Mouse (Mus musculus) liver, embryonic 14.5 days (tissue): Measurements from ENCODE around the gene Cisd3. TPM values are rescaled to one million over a fixed set of nuclear protein-coding genes. Genes with fewer than 3 reads are reported as not detected.

Experiments used
- ATAC-seq: fragments of 200-750 bp; cut with Nextera tagmentation; 2 replicates; pipeline ENCODE4 v1.8.0; 2017; ENCODE audit warnings: moderate number of reproducible peaks, mild to moderate bottlenecking, moderate library complexity; ENCODE audit not compliant: insufficient read depth
- DNase-seq, 3 experiments: peaks; one replicate each; pipeline ENCODE4 v3.0.0-alpha.2; 2012 to 2013; ENCODE audit warnings: low read depth in 3 of 3, low spot score in 3 of 3
- H3K27ac ChIP-seq: fragments of 300-500 bp; sonication (generic); 2 replicates; pipeline ENCODE4 v1.5.1; 2014; ENCODE audit warnings: moderate library complexity, mild to moderate bottlenecking, control low read depth, inconsistent platforms
- H3K27me3 ChIP-seq: fragments of 300-500 bp; sonication (generic); 2 replicates; pipeline ENCODE4 v1.6.1; 2014; ENCODE audit warnings: mild to moderate bottlenecking, low read length, moderate library complexity; ENCODE audit not compliant: control insufficient read depth, insufficient read depth
- H3K36me3 ChIP-seq: fragments of 300-500 bp; sonication (generic); replicated peaks from 2 replicates; pipeline ENCODE4 v1.6.1; 2014; ENCODE audit warnings: low read depth; ENCODE audit not compliant: control insufficient read depth, insufficient read depth
- H3K4me1 ChIP-seq, 2 experiments: fragments of 200-500 bp in 1 of 2; fragments of 300-500 bp in 1 of 2; sonication (generic) in 1 of 2; replicated peaks; 2 replicates each; pipeline ENCODE4 v1.6.1; 2012 to 2014; ENCODE audit warnings: antibody characterized with exemption in 1 of 2, inconsistent platforms in 1 of 2, low read length in 1 of 2; ENCODE audit not compliant: control insufficient read depth in 2 of 2, insufficient read depth in 2 of 2
- H3K4me2 ChIP-seq: fragments of 300-500 bp; sonication (generic); 2 replicates; pipeline ENCODE4 v1.6.1; 2014; ENCODE audit warnings: low read depth, mild to moderate bottlenecking, control low read depth, moderate library complexity
- H3K4me3 ChIP-seq, 2 experiments: fragments of 200-500 bp in 1 of 2; fragments of 300-500 bp in 1 of 2; sonication (generic) in 1 of 2; 2 replicates each; pipeline ENCODE4 v1.5.1; 2012 to 2014; ENCODE audit warnings: low read depth in 2 of 2, low read length in 2 of 2, mild to moderate bottlenecking in 2 of 2, control low read depth in 1 of 2, inconsistent platforms in 1 of 2, moderate library complexity in 1 of 2; ENCODE audit not compliant: insufficient read depth in 1 of 2
- H3K9ac ChIP-seq: fragments of 300-500 bp; sonication (generic); replicated peaks from 2 replicates; pipeline ENCODE4 v1.6.1; 2014; ENCODE audit warnings: mild to moderate bottlenecking, control low read depth, moderate library complexity
- H3K9me3 ChIP-seq: fragments of 300-500 bp; sonication (generic); 2 replicates; pipeline ENCODE4 v1.6.1; 2016; ENCODE audit warnings: low read length, mixed read lengths; ENCODE audit not compliant: control insufficient read depth
- CTCF ChIP-seq: IDR thresholded peaks from 2 replicates; pipeline ENCODE4 v1.5.1; 2016; ENCODE audit warnings: antibody characterized with exemption, low read depth, control low read depth
- EP300 ChIP-seq: IDR thresholded peaks from 2 replicates; pipeline ENCODE4 v1.6.1; 2016; ENCODE audit warnings: antibody characterized with exemption, low read depth
- WGBS: fragments of 180-500 bp; shearing (Covaris S2); extraction: QIAGEN DNeasy Blood & Tissue Kit; methylation state at CpG from one replicate; pipeline ENCODE4 v1.1.7; 2014; ENCODE audit not compliant: insufficient replicate concordance; 5-methylcytosine and 5-hydroxymethylcytosine counted together
- polyA plus RNA-seq, 2 experiments: library from polyadenylated mRNA; depleted of rRNA in 1 of 2; stranded (reverse) in 1 of 2; unstranded in 1 of 2; fragments of >200 nt; fragmentation: Nextera tagmentation in 1 of 2; extraction: Ambion mirVana in 1 of 2; gene quantifications; 2 replicates each; pipeline versions ENCODE4 v1.2.1 to v1.2.3; 2012 to 2014

Cisd3 gene
- polyA plus RNA-seq, 2 experiments: 4.9 to 10.0 TPM

DNA sequence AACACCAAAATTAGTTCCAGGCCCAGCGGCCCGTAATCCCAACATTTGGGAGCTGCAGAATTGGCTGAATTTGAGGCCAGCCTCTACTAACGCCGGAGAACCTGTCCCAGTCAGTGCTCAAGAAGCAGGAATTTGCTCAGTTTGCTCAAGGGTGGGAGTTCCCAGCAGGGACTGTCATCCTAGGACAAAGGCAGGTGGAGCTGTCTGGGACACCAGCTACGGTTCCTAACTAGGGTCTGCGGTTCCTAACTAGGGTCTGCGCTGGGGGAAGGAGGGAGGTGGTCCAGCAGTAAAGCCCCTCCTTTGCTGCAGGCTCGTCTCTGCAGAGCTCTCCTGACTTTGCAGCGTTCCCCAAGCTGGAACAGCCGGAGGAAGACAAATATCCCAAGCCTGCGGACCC, 12.5 kb upstream of the Cisd3 start:
- WGBS: 74% methylated on average over 11 of the region's 11 CpGs
- DNase-seq (no peak), ATAC-seq (no peak)
- Histone ChIP-seq H3K9ac (no peak overlapping the region), H3K9me3 (no peaks in the 10 kb centered on the region), H3K27me3 (no peaks in the 10 kb centered on the region), H3K36me3 (no peaks in the 10 kb centered on the region), H3K27ac (no peak overlapping the region), H3K4me3 (no peak overlapping the region), H3K4me1 (no peaks in the 10 kb centered on the region; a peak in 1 of 4 replicates), H3K4me2 (no peak overlapping the region)
- TF ChIP-seq EP300 (no peak), CTCF (no peak)

DNA sequence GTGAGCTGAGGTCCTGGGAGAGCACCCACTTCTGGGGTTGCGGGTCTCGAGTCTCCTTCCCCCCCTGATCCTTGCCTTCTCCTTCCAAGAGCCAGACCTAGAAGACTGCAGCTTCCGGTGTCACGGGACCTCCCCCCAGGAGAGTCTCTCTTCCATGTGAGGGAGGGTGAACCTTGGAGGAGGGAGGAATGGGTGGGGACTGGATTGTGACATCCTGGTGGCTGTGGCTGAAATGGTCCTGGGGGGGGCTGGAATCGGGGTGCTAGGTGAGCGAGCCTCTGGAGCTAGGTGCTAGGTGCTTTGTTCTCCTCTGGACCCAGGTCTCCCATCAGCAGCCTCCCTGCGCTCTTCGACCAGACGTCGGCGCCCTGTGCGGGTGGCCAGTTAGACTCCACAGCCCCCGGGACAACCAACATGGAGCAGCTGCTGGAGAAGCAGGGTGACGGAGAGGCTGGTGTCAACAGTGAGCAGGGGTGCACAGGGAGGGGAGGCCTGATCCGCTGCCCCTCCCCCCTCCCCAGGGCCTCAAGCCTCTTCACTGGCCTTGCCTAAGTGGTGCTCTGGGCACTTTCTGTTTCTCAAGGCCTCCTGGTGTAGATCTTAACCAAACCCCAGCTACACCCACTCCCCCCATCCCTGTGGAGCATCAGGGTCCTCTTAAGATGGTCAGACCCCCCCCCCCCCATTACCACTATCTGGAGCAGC, 9.4 kb upstream of the Cisd3 start:
- WGBS: 75% methylated on average over 15 of the region's 15 CpGs
- no peak overlapping the region for H3K9ac ChIP-seq
- no peaks in the 10 kb centered on the region for H3K27me3 ChIP-seq
- no peak for TF ChIP-seq CTCF
- no peak for TF ChIP-seq EP300
- H3K36me3 ChIP-seq: no peaks in the 10 kb centered on the region
- H3K4me1 ChIP-seq: no peaks in the 10 kb centered on the region
- no peak overlapping the region for H3K27ac ChIP-seq
- no peaks in the 10 kb centered on the region for H3K9me3 ChIP-seq
- H3K4me2 ChIP-seq: no peak overlapping the region
- no peak for DNase-seq
- no peak overlapping the region for H3K4me3 ChIP-seq
- no peak for ATAC-seq

DNA sequence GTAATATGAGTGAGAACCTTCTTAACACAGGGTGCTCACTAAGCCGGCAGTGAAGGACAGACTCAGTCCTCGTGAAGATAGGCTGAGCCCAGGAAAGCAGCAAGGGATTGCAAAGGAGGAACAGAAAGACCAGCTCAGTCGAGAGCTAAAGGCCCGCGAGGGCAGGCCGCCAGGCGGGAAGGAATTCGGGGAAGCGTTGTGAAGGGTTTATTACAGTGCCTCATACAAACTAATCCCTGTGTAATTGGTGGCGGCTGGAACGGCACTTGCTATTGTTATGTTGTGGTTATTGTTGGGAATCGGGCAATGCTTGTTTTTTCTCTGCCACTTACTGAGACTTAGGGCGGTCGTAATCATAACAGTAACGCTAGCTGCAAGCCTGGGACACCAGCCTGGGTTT, 8.2 kb upstream of the Cisd3 start:
- Histone ChIP-seq H3K27ac (no peak overlapping the region), H3K4me3 (no peak overlapping the region), H3K9me3 (no peaks in the 10 kb centered on the region), H3K27me3 (no peaks in the 10 kb centered on the region), H3K4me1 (no peaks in the 10 kb centered on the region), H3K4me2 (no peak overlapping the region), H3K36me3 (no peaks in the 10 kb centered on the region), H3K9ac (no peak overlapping the region)
- no peak for DNase-seq
- no peak for ATAC-seq
- TF ChIP-seq EP300: no peak
- TF ChIP-seq CTCF: no peak
- 68% methylated on average over 15 of the region's 15 CpGs for WGBS

DNA sequence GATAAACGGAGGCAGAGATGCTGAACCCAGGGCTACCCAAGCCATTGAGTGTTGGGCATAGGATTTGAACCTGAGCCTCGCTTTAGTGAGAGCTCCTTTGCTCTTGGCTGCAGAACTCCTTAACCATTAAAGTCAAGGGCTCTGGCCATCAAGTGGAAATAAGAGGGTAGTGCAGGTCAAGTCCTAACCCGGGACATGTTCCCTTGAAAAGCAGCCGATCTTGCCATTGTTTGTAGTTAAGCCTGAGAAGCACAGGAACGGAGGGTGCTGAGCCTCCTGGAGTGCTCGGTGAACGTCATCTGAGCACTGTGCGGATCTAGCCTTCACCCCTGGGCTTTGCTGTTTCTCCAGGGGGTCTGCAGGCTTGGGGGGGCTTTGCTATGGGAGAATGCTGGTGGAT, 7.8 kb upstream of the Cisd3 start:
- WGBS: 69% methylated on average over 8 of the region's 8 CpGs

DNA sequence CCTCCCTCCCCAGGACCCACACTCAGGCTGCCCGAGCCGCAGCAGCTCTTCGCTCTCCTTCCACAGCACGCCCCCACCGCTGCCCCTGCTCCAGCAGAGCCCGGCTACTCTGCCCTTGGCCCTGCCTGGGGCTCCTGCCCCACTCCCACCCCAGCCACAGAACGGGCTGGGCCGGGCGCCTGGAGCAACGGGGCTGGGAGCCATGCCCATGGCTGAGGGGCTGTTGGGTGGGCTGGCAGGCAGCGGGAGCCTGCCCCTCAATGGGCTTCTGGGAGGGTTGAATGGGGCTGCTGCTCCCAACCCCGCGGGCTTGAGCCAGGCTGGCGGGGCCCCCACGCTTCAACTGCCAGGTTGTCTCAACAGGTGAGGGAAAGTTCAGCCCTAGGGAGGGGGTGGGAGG, 7.3 kb upstream of the Cisd3 start:
- Histone ChIP-seq H3K9ac (no peak overlapping the region), H3K4me2 (no peak overlapping the region), H3K4me3 (no peak overlapping the region), H3K27ac (no peak overlapping the region), H3K36me3 (no peaks in the 10 kb centered on the region), H3K27me3 (no peaks in the 10 kb centered on the region), H3K9me3 (no peaks in the 10 kb centered on the region), H3K4me1 (no peaks in the 10 kb centered on the region)
- DNase-seq (no peak), ATAC-seq (no peak)
- 79% methylated on average over 15 of the region's 15 CpGs for WGBS
- TF ChIP-seq CTCF (no peak), EP300 (no peak)

More for the DNA sequence above, 7.8 kb upstream of the Cisd3 start:
- Histone ChIP-seq H3K4me3 (no peak overlapping the region), H3K27me3 (no peaks in the 10 kb centered on the region), H3K4me2 (no peak overlapping the region), H3K36me3 (no peaks in the 10 kb centered on the region), H3K9me3 (no peaks in the 10 kb centered on the region), H3K27ac (no peak overlapping the region), H3K4me1 (no peaks in the 10 kb centered on the region), H3K9ac (no peak overlapping the region)
- no peak for ATAC-seq
- TF ChIP-seq CTCF: no peak
- no peak for TF ChIP-seq EP300
- no peak for DNase-seq
